Mouse (Mus musculus) cortical plate, adult 2 months (tissue): ENCODE data around the gene Kifc5b.

Source experiments
- CTCF ChIP-seq: fragments of 200-500 bp; IDR thresholded peaks from 2 replicates; pipeline ENCODE4 v1.5.1; 2011; ENCODE audit warnings: mild to moderate bottlenecking, control low read depth, low read length; ENCODE audit not compliant: insufficient read depth; ENCODE audit errors: extremely low read depth
- POLR2A ChIP-seq: fragments of 200-500 bp; IDR thresholded peaks from 2 replicates; pipeline ENCODE4 v1.6.1; 2011; ENCODE audit warnings: mild to moderate bottlenecking, low read length, control low read depth; ENCODE audit not compliant: insufficient read depth; ENCODE audit errors: extremely low read depth

- TF ChIP-seq CTCF = no peak
- no peak for TF ChIP-seq POLR2A
These were observed 42.3 kb upstream of the Kifc5b start for GRCm38 (mm10) chr17:26874542-26874941.
